Mouse (Mus musculus) granulocyte monocyte progenitor cell, adult 5-6 weeks (primary cell): ENCODE measurements at regions not wholly inside any gene's neighbourhood (a gene's known extent, or its start where the extent isn't known, plus 50 kb on each side); places are given as distances from the start of the nearest gene placed in this dataset.
A peak's percentile ranks its signal among the peaks of the same experiment; 100 is the strongest.

Source experiments
- ATAC-seq: replicated peaks from 2 replicates; pipeline ENCODE4 v1.8.0; 2016; ENCODE audit warnings: mild to moderate bottlenecking, moderate TSS enrichment, inconsistent platforms; ENCODE audit not compliant: poor library complexity, severe bottlenecking

DNA sequence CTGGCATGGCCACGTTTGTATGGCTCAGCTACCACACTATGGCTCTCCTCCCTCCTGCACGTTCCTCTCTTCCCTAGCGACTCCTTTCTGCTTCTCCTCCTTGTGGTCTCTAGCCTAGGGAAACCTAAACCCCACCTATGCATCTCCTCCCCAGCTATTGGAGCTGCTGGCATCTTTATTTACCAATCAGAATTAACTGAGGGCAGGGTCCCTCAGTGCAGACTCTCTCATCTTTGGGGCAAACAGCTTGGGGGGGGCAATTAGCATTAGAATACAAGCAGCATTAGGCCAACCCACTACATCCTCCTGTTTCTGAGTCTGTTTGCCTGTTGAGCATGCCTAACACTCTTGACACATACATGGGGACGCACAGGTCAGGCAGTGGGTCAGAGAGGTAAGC is 106.7 kb upstream of the Foxn2 start:
- no peak for ATAC-seq

DNA sequence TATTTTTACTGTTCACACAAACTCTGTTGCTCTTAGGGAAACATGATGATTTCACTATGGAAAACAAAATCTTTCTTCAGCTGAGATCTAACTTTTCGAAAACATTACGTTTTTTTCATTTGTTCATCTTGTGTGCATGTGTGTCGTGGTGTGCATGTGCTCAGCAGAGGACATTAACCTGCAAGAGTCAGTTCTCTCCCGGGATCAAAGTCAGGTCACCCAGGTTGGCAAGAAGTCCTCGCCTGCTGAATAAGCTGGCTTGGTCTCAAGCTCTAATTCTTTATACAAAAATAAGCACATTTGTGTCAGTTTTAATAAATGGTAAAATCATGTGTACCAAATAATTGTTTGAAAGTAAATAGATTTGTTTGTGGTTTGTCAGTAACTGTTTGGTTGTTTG is 105.2 kb upstream of the Foxn2 start:
- no peak for ATAC-seq

DNA sequence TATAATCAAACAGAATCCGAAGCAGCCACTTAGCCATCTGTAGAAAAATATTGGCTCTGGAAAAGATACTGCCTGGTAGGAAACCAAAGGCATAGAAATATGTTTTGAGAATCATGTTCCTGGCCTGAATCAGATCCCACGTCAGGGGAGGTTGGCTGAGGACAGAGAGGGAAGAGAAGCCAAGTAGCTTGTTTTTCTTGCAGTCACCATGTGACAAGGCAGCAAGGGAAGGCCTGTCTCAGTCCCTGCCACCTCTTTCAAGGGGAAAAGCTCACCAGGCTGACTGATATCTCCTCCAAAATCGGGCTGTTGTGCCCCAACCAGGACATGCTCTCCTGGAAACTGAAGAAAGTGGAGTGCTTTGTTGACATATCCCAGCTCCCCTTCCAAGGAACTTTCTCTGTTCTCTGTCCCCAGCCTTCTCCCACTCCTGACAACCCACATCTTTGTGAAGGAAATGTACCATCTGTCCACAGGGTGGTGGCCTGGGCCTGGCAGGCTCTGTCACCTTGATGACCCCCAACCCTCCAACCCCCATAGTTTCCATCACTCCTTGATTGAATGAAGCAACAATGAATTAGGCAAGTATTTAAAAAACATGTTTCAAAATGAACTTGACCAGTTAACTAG is 104.3 kb upstream of the Foxn2 start:
- no peak for ATAC-seq

DNA sequence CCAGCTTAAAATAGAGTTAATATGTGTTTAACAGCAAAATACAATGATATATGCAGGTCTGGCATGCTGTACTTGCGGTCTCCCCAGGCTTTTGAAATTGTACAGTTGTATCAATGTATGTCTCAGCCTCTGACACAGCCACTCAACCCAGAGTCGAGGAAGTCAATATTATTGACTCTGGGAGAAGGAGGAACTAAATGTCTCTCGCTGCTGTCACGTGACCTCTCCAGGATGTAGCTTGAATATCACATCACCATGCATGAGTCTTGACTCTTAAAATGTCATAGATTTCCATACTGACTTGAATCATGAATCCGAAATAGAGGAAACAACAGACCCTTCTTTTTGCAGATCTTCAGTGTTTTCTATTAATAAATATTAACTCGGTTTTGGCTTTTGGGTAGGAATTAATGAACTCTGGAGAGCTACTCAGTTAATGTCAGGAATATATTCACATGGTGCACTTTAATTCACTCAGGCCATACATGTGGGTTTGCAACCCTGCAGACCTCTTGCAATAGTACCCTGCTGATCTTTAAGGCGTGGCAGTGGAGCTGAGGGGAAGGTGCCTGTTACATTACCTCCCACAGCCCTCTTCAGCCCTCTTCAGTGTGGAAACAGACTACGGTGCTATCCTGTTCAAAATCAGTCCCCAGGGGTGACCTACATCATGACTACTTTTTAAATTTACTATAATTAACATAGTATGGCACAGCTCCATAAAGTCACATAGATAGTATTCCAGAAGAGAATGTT is 102.7 kb upstream of the Foxn2 start:
- ATAC-seq, result peak; percentile 38

DNA sequence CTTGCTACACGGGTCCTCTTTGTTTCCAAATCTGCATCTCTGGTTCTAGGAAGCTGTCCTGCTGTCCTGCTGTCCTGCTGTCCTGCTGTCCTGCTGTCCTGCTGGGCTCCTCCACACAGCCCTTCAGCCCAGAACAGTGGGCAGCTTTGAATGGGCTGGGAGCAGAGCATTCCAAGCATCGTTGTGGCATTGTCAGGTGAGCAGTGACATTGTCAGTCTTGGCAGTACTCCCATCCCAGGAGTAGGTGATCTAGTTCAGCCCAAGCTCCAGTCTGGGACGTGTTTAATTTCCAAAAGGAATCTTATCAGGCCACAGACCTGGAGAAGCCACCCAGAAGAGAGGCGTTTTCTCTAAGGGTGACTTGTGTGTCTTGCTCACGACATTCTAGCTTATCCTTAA is 99.4 kb upstream of the Foxn2 start:
- no peak for ATAC-seq

DNA sequence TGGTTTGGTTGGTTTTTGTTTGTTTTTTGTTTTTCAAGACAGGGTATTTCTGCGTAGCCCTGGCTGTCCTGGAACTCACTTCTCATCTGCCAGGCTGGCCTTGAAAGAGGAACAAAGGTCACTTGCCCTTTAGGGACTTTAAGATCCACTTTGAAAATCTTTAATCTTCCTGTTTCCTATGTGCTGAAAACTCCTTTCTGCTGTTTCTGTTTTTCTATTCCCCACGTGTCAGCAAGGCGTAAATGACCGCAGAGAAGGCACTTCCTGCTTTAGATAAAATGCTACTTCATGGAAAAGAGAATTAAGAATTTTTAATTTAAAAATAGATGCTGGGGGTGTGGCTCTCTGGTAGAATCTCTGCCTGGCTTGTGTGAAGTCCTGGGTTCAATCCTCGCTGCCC is 98.9 kb upstream of the Foxn2 start:
- peak; percentile 91 for ATAC-seq

DNA sequence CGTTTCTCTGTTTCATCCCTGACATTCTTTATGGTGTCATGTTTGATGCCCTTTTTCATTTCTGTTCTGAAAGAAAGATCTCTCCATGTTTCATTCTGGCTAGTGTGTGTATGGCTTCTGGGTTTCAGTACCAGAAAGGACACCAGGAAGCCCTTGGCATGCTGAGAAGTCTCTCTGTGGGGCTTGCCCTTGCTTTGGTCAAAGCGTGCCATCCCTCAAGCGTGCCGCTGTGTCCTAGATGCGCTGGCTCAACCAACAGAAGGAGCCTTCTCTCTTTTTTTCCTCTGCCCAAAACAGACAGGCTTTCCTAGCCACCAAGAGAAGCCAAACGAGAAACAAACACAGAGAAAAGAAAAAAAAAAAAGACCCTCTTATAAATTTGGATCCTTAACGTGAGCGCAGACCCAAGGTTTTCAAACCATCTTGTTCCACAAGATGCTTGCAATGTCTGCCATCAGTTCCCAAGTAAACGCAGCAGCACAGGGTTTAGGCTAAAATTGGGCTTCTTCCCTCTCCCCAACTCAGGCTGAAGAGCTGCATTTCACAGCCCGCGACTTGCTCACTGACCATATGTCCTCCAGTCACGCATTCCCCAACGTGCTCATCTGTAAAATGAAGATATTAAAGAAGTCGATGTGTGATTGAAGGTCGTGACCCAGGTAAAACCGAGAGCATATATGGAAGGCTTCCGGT is 97.3 kb upstream of the Foxn2 start:
- no peak for ATAC-seq

DNA sequence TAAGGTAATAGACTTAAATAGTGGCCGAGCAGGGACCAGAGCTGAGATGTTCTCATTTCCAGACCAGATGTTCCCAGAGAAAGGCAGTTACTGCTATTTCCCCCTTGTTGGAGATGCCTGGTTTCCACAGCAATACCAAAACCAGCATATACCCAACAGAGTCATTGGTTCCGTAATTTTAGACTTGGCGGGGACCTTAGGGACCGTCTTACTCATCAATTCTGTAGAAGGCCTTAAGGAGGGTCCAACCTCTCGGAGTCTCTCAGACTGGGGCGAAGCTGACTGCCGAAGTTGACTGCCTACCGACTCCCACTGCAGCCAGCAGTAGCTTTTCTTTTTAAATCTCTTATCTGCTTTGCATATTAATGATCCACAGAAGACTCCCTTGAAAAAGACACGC is 95.1 kb upstream of the Foxn2 start:
- ATAC-seq, result no peak

DNA sequence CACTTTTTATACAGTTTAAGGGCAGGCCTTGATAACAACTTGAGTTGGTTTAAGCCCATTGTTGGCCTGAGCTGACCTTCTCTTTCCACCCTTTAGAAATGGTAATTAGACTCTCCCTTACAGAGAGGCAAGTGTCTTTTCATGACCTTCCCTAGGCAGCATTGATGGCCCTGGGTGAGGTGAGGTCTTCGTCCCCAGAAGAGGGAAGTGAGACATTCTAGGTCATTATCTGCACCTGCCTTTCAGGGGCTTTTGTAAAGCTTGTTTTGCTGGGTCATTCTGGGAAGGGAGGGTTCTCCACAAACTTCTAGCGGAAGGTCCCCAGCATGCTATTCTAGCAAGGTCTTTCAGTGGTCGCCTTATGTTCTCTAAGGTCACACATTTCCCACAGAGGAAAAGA is 93.6 kb upstream of the Foxn2 start:
- no peak for ATAC-seq

DNA sequence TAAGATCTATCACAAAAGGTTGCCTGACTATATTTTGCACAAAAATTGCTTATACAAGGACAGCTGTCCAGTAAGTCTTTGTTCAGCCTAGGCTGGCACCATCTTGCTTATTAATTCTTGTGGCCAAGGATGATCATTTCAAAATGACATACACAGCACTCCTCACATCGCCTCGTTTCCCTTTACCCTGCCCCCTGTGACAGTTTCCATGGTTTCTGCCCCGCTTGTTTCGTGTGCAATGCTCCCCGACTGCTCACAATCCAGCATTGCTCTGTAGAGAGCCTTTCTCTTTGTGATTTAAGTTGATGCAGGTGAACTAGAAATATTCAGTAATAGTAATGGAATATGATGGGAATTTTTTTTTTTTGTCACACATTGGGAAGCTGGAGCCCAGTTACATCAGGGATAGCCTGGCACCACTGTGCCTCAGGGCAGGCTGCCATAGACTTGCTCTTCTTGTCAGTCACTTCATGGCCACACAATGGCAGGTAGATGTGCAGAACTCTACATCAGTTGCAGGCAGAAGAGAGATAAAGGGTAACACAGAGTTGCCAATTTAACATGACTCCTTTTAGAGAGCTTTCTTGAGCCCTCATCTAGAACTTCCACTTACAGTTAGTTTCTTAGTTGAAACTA is 90.6 kb upstream of the Foxn2 start:
- no peak for ATAC-seq

DNA sequence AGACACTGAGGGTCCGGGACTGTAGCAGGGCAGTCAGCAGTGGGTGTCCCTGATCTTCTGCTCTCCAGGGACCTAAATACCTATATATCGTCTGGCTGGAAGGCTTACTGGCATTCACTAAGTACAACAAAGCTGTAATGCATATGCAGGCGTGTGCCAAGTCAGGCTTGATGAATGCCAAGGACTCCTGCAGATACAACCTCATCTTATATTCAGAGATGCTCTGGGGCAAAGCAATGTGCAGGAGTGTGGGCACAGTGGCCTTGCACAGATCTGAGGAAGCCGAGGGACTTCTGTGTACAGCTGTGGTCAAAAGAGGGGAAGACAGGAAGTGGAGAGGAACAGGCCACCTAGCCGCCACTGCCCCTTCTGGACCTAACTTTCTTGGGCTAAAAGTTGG is 89.5 kb upstream of the Foxn2 start:
- no peak for ATAC-seq

DNA sequence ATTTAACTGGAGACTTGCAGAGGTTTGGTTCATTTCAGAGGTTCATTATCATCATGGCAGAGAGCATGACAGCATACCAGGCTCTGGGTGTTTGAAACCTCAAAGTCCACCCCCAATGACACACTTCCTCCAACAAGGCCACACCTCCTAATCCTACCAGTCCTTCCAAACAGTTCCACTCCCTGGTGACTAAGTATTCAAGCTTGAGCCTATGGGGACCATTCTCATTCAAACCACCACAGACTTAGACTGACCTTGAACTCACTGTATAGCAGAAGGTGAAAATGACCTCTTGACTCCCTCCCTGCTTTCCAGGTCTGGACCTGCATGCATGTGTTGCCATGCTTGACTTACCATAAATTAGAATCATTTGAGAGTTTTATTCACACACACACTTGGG is 87.6 kb upstream of the Foxn2 start:
- no peak for ATAC-seq

DNA sequence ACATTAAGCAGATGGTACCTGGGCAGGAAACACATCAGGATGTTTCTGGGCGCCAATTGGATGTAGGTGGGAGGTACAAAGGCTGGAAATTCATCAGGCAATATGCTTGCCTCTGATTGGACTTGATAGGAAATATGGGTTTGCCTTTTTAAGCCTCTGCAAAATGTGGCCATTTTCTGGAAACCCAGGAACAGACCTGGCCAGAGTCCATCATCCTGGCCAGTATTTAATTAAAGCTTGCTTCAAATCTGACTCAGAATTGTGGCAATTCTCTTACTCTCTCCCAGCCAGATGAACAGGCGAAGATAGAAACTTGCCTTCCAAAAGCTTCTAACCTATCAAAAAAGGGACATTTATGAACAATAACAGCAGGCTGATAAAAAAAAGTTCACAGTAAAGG is 79.3 kb upstream of the Foxn2 start:
- ATAC-seq, result no peak

DNA sequence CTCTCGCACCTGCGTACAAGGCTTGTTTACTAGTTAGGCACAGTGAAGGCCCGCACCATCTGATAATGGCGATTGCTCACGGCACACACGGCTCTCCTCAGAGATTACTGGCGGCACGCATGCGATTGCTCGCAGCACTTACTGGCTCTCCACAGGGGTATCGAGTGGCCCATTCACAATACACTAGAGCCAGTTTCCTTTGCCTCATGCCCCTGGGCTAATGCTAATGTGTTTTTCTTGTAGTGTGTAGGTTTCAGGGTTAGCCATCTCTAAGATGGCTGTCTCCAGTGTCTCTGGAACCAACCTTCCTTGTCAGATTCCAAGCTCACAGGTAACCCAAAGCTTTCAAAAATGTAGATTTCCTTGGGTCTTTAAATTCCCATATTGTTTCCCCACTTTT is 78.1 kb upstream of the Foxn2 start:
- ATAC-seq, result no peak

DNA sequence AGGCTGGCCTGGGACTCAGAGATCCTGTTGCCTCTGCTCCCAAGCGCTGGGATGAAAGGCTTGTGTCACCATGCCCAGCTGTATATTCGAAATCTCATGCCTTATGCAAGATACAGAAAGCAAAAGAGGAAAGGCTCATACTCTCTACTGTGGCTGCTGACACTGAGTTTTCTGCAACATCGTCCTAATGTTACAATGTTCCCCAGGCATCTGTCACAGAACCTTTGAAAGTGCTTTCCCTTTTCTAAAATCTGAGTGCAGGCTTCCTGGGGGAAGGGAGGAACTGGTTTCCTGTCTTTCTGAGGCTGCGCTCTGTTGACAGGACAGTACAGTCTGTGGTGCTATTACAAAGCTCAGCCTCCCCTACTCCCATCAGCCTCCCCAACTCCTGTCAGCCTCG is 72.6 kb upstream of the Foxn2 start:
- no peak; the same call in 1 of the 2 replicates for ATAC-seq

DNA sequence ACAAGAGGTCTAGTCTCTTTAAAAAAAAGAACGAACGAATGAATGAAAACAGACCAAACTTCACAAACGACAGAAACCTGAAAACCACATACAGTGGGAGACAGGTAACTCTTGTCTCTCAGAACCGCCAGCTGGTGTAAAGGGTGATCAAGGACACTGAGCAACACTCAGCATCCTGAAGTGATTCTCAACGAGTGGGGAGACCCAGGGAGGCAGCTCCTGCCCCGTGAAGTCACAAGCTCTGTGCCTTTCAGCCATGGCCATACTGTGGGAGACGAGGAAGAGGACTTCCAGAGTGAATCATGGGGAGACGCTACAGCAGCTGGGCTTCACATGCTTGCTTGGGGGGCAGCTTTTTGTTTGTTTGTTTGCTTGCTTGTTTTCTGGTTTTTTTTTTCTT is 70.5 kb upstream of the Foxn2 start:
- no peak for ATAC-seq

DNA sequence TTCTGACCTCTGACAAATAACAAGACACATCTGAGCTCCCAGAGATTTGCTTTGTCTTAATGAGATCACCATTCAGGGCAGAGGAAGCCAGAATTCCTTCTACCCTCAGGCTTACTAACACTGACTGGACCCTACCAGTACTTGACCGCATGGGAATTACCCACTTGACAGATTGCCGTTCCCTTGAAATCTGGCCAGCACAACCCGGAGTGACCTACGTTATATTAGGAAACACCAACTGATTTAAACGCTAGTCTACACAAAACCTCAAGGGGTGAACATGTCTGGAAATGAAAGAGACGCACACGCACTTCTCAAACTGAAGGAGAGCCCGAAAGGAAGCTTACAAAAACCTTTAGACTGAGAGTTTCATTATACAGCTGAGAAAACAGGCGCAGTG is 69.8 kb upstream of the Foxn2 start:
- ATAC-seq, result no peak

DNA sequence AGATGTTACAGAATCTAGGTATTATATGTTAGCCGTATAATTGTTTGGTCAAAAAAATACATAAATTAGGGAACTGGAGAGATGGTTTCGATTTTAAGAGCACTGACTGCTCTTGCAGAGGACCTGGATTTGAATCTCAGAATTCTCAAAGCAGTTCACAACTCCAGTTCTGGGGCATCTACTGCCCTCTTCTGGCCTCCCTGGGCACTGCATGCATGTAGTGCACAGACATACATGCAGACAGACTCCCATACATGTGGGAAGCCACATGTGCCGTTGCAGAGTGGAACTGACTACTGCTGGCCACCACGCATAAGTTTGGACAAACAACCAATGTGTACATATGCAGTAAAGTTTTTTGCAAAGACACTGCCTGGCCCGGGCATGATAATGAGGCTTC is 62.0 kb upstream of the Foxn2 start:
- ATAC-seq, result no peak

DNA sequence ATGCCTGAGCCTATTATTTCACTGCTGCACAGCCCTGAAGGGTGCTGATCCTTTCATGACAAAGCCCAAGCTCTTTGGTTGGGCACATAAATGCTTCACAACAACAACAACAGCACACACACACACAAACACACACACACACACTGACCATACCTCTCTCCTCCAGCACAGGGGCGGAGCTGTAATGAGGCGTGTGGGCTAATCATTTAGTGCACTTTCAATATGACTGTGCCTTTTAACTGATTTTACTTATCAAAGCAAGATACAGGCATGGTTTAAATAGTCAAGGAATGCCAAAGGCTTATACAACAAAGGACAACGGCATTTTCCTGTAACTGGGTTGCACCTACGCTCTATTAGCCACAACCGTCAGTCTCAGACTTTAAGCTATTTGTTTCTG is 61.1 kb upstream of the Foxn2 start:
- ATAC-seq, result no peak

DNA sequence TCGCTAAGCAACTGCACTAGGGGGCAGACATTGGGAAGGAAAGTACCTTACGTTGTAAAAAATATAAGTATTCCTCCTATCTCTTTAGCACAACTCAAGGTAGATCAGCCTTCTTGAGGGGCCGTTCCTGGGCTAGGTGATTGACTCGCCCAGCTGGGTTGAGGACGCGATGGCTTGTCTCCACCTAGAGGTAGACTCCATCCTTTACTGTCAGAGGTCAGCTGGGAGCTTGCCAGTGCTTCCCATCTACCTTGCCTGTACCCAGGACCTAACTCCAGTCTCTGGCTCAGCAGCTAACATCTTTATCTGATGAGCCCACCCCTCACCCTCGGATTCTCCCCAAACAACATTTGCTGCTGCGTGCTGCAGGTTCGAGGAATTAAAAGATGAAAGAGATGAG is 59.4 kb upstream of the Foxn2 start:
- no peak for ATAC-seq

DNA sequence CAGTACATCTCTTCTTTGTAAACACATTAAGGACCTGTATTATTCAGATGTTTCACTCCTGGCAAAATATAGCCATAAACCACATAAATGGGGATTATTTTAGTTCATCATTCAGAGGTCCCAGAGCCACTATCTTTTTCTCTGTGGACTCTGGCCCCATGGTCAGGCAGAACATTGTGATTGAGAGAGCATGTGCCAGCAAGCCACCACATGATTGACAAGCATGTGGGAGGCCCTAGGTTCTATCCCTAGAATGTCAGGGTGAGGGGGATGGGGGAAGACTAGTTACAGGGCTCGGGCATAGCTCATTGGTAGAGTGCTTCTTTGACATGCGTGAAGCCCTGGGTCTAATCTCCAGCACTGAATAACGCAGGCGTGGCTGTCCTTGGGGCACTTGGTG is 57.1 kb upstream of the Foxn2 start:
- no peak for ATAC-seq
